Mouse (Mus musculus) hindbrain, embryonic 15.5 days (tissue): ENCODE measurements around the gene Tnfrsf18. TPM values are rescaled to one million over a fixed set of nuclear protein-coding genes. Genes with fewer than 3 reads are reported as not detected.

Experiments used
- ATAC-seq: fragments of 200-750 bp; cut with Nextera tagmentation; 2 replicates; pipeline ENCODE4 v1.8.0; 2017; ENCODE audit warnings: low read depth, moderate number of reproducible peaks, moderate TSS enrichment; ENCODE audit not compliant: low FRiP score
- H3K27ac ChIP-seq: fragments of 300-500 bp; sonication (generic); replicated peaks from 2 replicates; pipeline ENCODE4 v1.5.1; 2015; ENCODE audit warnings: mild to moderate bottlenecking, inconsistent platforms
- H3K27me3 ChIP-seq: fragments of 300-500 bp; sonication (generic); 2 replicates; pipeline ENCODE4 v1.6.1; 2015; ENCODE audit warnings: control low read depth, inconsistent platforms
- H3K36me3 ChIP-seq: fragments of 300-500 bp; sonication (generic); 2 replicates; pipeline ENCODE4 v1.6.1; 2015; ENCODE audit warnings: control low read depth, inconsistent platforms
- H3K4me1 ChIP-seq: fragments of 300-500 bp; sonication (generic); replicated peaks from 2 replicates; pipeline ENCODE4 v1.6.1; 2015; ENCODE audit warnings: control low read depth, inconsistent platforms
- H3K4me2 ChIP-seq: fragments of 300-500 bp; sonication (generic); 2 replicates; pipeline ENCODE4 v1.6.1; 2015; ENCODE audit warnings: moderate library complexity, mild to moderate bottlenecking, inconsistent platforms
- H3K4me3 ChIP-seq: fragments of 300-500 bp; sonication (generic); 2 replicates; pipeline ENCODE4 v1.5.1; 2015; ENCODE audit warnings: mild to moderate bottlenecking, inconsistent platforms
- H3K9ac ChIP-seq: fragments of 300-500 bp; sonication (generic); 2 replicates; pipeline ENCODE4 v1.6.1; 2015; ENCODE audit warnings: inconsistent platforms
- H3K9me3 ChIP-seq: fragments of 300-500 bp; sonication (generic); 2 replicates; pipeline ENCODE4 v1.6.1; 2016; ENCODE audit warnings: control low read depth, inconsistent platforms
- WGBS: fragments of 180-500 bp; shearing (Covaris S2); methylation state at CpG from one replicate; pipeline ENCODE4 v1.1.7; 2015; 5-methylcytosine and 5-hydroxymethylcytosine counted together
- polyA plus RNA-seq: library from polyadenylated mRNA; unstranded; fragments of >200 nt; fragmentation: Nextera tagmentation; extraction: Ambion mirVana; gene quantifications from 2 replicates; pipeline ENCODE4 v1.2.1, GENCODE M21; 2015

Gene Tnfrsf18
- polyA plus RNA-seq, 1 experiment from 2014 or later: 1.9 TPM

- Histone ChIP-seq H3K4me2 (no peak overlapping the region), H3K4me1 (peaks cover 4% of the 10 kb centered on the region; the same call in 1 of the 2 replicates), H3K27me3 (no peaks in the 10 kb centered on the region), H3K36me3 (no peaks in the 10 kb centered on the region), H3K9me3 (no peaks in the 10 kb centered on the region), H3K9ac (no peak overlapping the region), H3K4me3 (no peak overlapping the region), H3K27ac (no peak overlapping the region)
- WGBS: 4% methylated on average over 4 of the region's 4 CpGs
- ATAC-seq: no peak
These were observed 38.0 kb downstream of the Tnfrsf18 start for GRCm38 (mm10) chr4:156063861-156064509.

GRCm38 (mm10) chr4:156064510-156064897 is 38.5 kb downstream of the Tnfrsf18 start:
- Histone ChIP-seq H3K9ac (no peak overlapping the region), H3K36me3 (no peaks in the 10 kb centered on the region), H3K27ac (no peak overlapping the region), H3K27me3 (no peaks in the 10 kb centered on the region), H3K4me1 (peaks cover 4% of the 10 kb centered on the region; the same call in 1 of the 2 replicates), H3K4me3 (no peak overlapping the region), H3K9me3 (no peaks in the 10 kb centered on the region), H3K4me2 (no peak overlapping the region)
- ATAC-seq: no peak
- 85% methylated on average over 9 of the region's 9 CpGs for WGBS

- 86% methylated on average over 10 of the region's 10 CpGs for whole genome bisulfite sequencing
- H3K9me3 ChIP-seq: no peaks in the 10 kb centered on the region
- ATAC-seq: no peak
These were observed 39.4 kb downstream of the Tnfrsf18 start for GRCm38 (mm10) chr4:156065156-156065894.

GRCm38 (mm10) chr4:156067256-156067949 is 41.4 kb downstream of the Tnfrsf18 start:
- H3K4me2 ChIP-seq: no peak overlapping the region
- no peak overlapping the region for H3K4me3 ChIP-seq
- 72% methylated on average over 5 of the region's 5 CpGs for WGBS
- H3K27me3 ChIP-seq: no peaks in the 10 kb centered on the region
- no peak for ATAC-seq
- H3K27ac ChIP-seq: no peak overlapping the region
- H3K4me1 ChIP-seq: peaks cover 11% of the 10 kb centered on the region; the same call in 1 of the 2 replicates
- H3K9me3 ChIP-seq: no peaks in the 10 kb centered on the region
- no peak overlapping the region for H3K9ac ChIP-seq
- H3K36me3 ChIP-seq: no peaks in the 10 kb centered on the region

More at GRCm38 (mm10) chr4:156065156-156065894, 39.4 kb downstream of the Tnfrsf18 start:
- no peak overlapping the region for H3K27ac ChIP-seq
- H3K4me3 ChIP-seq: no peak overlapping the region
- H3K36me3 ChIP-seq: no peaks in the 10 kb centered on the region
- H3K27me3 ChIP-seq: no peaks in the 10 kb centered on the region
- H3K9ac ChIP-seq: no peak overlapping the region
- H3K4me2 ChIP-seq: no peak overlapping the region
- peaks cover 6% of the 10 kb centered on the region; the same call in 1 of the 2 replicates for H3K4me1 ChIP-seq

- Histone ChIP-seq H3K4me3 (no peak overlapping the region), H3K27ac (no peak overlapping the region), H3K4me2 (no peak overlapping the region), H3K4me1 (0 out of 2 replicates have a peak, but pooled peaks cover 7% of the 10 kb centered on the region), H3K27me3 (no peaks in the 10 kb centered on the region), H3K9ac (no peak overlapping the region), H3K9me3 (no peaks in the 10 kb centered on the region), H3K36me3 (no peaks in the 10 kb centered on the region)
- WGBS: 73% methylated on average over 8 of the region's 8 CpGs
- no peak for ATAC-seq
These were observed 43.7 kb downstream of the Tnfrsf18 start for GRCm38 (mm10) chr4:156069701-156070100.

GRCm38 (mm10) chr4:156070276-156070675 is 44.3 kb downstream of the Tnfrsf18 start:
- WGBS: 33% methylated on average over 6 of the region's 6 CpGs
- no peaks in the 10 kb centered on the region for H3K36me3 ChIP-seq
- no peaks in the 10 kb centered on the region for H3K9me3 ChIP-seq
- H3K4me2 ChIP-seq: no peak overlapping the region
- H3K4me1 ChIP-seq: 0 out of 2 replicates have a peak, but pooled peaks cover 7% of the 10 kb centered on the region
- no peak overlapping the region for H3K9ac ChIP-seq
- H3K27me3 ChIP-seq: no peaks in the 10 kb centered on the region
- no peak overlapping the region for H3K4me3 ChIP-seq
- no peak overlapping the region for H3K27ac ChIP-seq
- no peak for ATAC-seq

GRCm38 (mm10) chr4:156070716-156071115 is 44.8 kb downstream of the Tnfrsf18 start:
- no peak for ATAC-seq
- no peak overlapping the region for H3K27ac ChIP-seq

GRCm38 (mm10) chr4:156076911-156077382 is 51.0 kb downstream of the Tnfrsf18 start:
- H3K4me2 ChIP-seq: peak overlapping the region; percentile 73
- H3K4me3 ChIP-seq: peak overlapping the region; percentile 38
- no peak overlapping the region for H3K27ac ChIP-seq
- 8% methylated on average over 8 of the region's 8 CpGs for WGBS
- peaks cover 12% of the 10 kb centered on the region for H3K4me1 ChIP-seq
- no peaks in the 10 kb centered on the region for H3K9me3 ChIP-seq
- ATAC-seq: no peak
- no peak overlapping the region for H3K9ac ChIP-seq
- H3K36me3 ChIP-seq: no peaks in the 10 kb centered on the region
- peaks cover 21% of the 10 kb centered on the region for H3K27me3 ChIP-seq

More at GRCm38 (mm10) chr4:156070716-156071115, 44.8 kb downstream of the Tnfrsf18 start:
- no peaks in the 10 kb centered on the region for H3K27me3 ChIP-seq
- 0 out of 2 replicates have a peak, but pooled peaks cover 7% of the 10 kb centered on the region for H3K4me1 ChIP-seq
- H3K9me3 ChIP-seq: no peaks in the 10 kb centered on the region
- 65% methylated on average over 2 of the region's 2 CpGs for WGBS
- no peak overlapping the region for H3K9ac ChIP-seq
- H3K4me3 ChIP-seq: no peak overlapping the region
- no peak overlapping the region for H3K4me2 ChIP-seq
- H3K36me3 ChIP-seq: no peaks in the 10 kb centered on the region

GRCm38 (mm10) chr4:156077499-156078301 is 51.7 kb downstream of the Tnfrsf18 start:
- Histone ChIP-seq H3K36me3 (no peaks in the 10 kb centered on the region), H3K4me1 (peaks cover 12% of the 10 kb centered on the region), H3K9ac (peak overlapping the region; percentile 33; the same call in 1 of the 2 replicates), H3K4me3 (peak overlapping the region; percentile 38), H3K4me2 (peak overlapping the region; percentile 73), H3K27me3 (peaks cover 21% of the 10 kb centered on the region), H3K27ac (no peak overlapping the region), H3K9me3 (no peaks in the 10 kb centered on the region)
- no peak for ATAC-seq
- WGBS: under 1% methylated on average over 58 of the region's 58 CpGs
